Mouse (Mus musculus): ENCODE measurements around the gene Cald1. TPM values are rescaled to one million over a fixed set of nuclear protein-coding genes. Genes with fewer than 3 reads are reported as not detected.
A peak's percentile ranks its signal among the peaks of the same experiment; 100 is the strongest.

Cald1 gene
- polyA plus RNA-seq, 1 experiment from 2014 or later, result 297 TPM

- Histone ChIP-seq H3K27ac (ENCODE audit: low read depth) (no peak overlapping the region), H3K9me3 (ENCODE audit: low read depth, low read length) (no peaks in the 10 kb centered on the region), H3K4me2 (no peak overlapping the region), H3K36me3 (ENCODE audit: insufficient read depth) (no peaks in the 10 kb centered on the region), H3K27me3 (ENCODE audit: insufficient read depth, low read length) (no peaks in the 10 kb centered on the region), H3K9ac (no peak overlapping the region), H3K4me1 (ENCODE audit: insufficient read depth) (no peaks in the 10 kb centered on the region), H3K4me3 (ENCODE audit: low read depth, low read length) (no peak overlapping the region)
- no peak for DNase-seq
- WGBS, result 49% methylated on average over 2 of the region's 2 CpGs
- ATAC-seq (ENCODE audit: insufficient read depth), result no peak
- no peak for TF ChIP-seq CTCF (IDR thresholded peaks at IDR 0.05; ENCODE audit: low read depth)
Measured at GRCm38 (mm10) chr6:34805582-34805981, 207.3 kb downstream of the Cald1 start.

- TF ChIP-seq CTCF (IDR thresholded peaks at IDR 0.05; ENCODE audit: low read depth), result no peak
- no peak overlapping the region for H3K4me2 ChIP-seq
- no peak overlapping the region for H3K27ac ChIP-seq (ENCODE audit: low read depth)
- DNase-seq, result no peak
- no peaks in the 10 kb centered on the region for H3K4me1 ChIP-seq (ENCODE audit: insufficient read depth)
- no peak for ATAC-seq (ENCODE audit: insufficient read depth)
- no peak overlapping the region for H3K9ac ChIP-seq
- H3K27me3 ChIP-seq (ENCODE audit: insufficient read depth, low read length), result no peaks in the 10 kb centered on the region
- no peaks in the 10 kb centered on the region for H3K9me3 ChIP-seq (ENCODE audit: low read depth, low read length)
- no peak overlapping the region for H3K4me3 ChIP-seq (ENCODE audit: low read depth, low read length)
- 89% methylated on average over 4 of the region's 4 CpGs for WGBS
- H3K36me3 ChIP-seq (ENCODE audit: insufficient read depth), result no peaks in the 10 kb centered on the region
Measured at GRCm38 (mm10) chr6:34810651-34811050, 212.4 kb downstream of the Cald1 start.

GRCm38 (mm10) chr6:34824406-34824805, 226.1 kb downstream of the Cald1 start:
- H3K4me2 ChIP-seq, result no peak overlapping the region
- no peaks in the 10 kb centered on the region; the same call in 1 of the 2 replicates for H3K9me3 ChIP-seq (ENCODE audit: low read depth, low read length)
- no peak overlapping the region for H3K4me3 ChIP-seq (ENCODE audit: low read depth, low read length)
- peak; percentile 74 for DNase-seq
- no peak overlapping the region for H3K9ac ChIP-seq
- peaks cover 8% of the 10 kb centered on the region; the same call in 1 of the 2 replicates for H3K4me1 ChIP-seq (ENCODE audit: insufficient read depth)
- H3K36me3 ChIP-seq (ENCODE audit: insufficient read depth), result no peaks in the 10 kb centered on the region
- ATAC-seq (ENCODE audit: insufficient read depth), result no peak
- H3K27ac ChIP-seq (ENCODE audit: low read depth), result no peak overlapping the region
- no peaks in the 10 kb centered on the region for H3K27me3 ChIP-seq (ENCODE audit: insufficient read depth, low read length)
- no peak for TF ChIP-seq CTCF (IDR thresholded peaks at IDR 0.05; ENCODE audit: low read depth)

Other genes with a start within 250 kb of the Cald1 start
- gene Akr1b8, start 244.4 kb upstream of the Cald1 start, polyA plus RNA-seq (2014; fragmentation: Nextera tagmentation; extraction: Ambion mirVana), result 12.4 and 14.0 TPM in 2 replicates
- 22.3 and 26.8 TPM in 2 replicates for gene Akr1b10, start 214.3 kb upstream of the Cald1 start, polyA plus RNA-seq (2014; fragmentation: Nextera tagmentation; extraction: Ambion mirVana)
- 0.15 TPM in 1 of 2 replicates, not detected in the other for gene Akr1b7, start 186.2 kb upstream of the Cald1 start, polyA plus RNA-seq (2014; fragmentation: Nextera tagmentation; extraction: Ambion mirVana)
- gene Bpgm, start 122.3 kb upstream of the Cald1 start, polyA plus RNA-seq (2014; fragmentation: Nextera tagmentation; extraction: Ambion mirVana), result 51.3 and 52.6 TPM in 2 replicates
- 11.3 and 11.6 TPM in 2 replicates for gene Agbl3, start 181.9 kb downstream of the Cald1 start, polyA plus RNA-seq (2014; fragmentation: Nextera tagmentation; extraction: Ambion mirVana)